Mouse (Mus musculus) neural tube, embryonic 11.5 days (tissue): ENCODE results near the gene Eif4h. TPM values are rescaled to one million over a fixed set of nuclear protein-coding genes. Genes with fewer than 3 reads are reported as not detected.
A peak's percentile ranks its signal among the peaks of the same experiment; 100 is the strongest.

Experiments
- ATAC-seq: fragments of 200-750 bp; cut with Nextera tagmentation; 2 replicates; pipeline ENCODE4 v1.8.0; 2017; ENCODE audit warnings: moderate number of reproducible peaks, mild to moderate bottlenecking, moderate TSS enrichment, moderate library complexity; ENCODE audit not compliant: insufficient read depth, low FRiP score, low TSS enrichment
- DNase-seq: peaks from one replicate; pipeline ENCODE4 v3.0.0-alpha.2; 2015; ENCODE audit warnings: low spot score
- H3K27ac ChIP-seq: fragments of 300-500 bp; sonication (generic); 2 replicates; pipeline ENCODE4 v1.5.1; 2014; ENCODE audit warnings: low read depth, mild to moderate bottlenecking, low read length
- H3K27me3 ChIP-seq: fragments of 300-500 bp; sonication (generic); 2 replicates; pipeline ENCODE4 v1.6.1; 2014; ENCODE audit warnings: mild to moderate bottlenecking, low read length, mixed read lengths; ENCODE audit not compliant: control insufficient read depth, insufficient read depth
- H3K36me3 ChIP-seq: fragments of 300-500 bp; sonication (generic); 2 replicates; pipeline ENCODE4 v1.6.1; 2014; ENCODE audit warnings: mild to moderate bottlenecking, low read length, moderate library complexity, mixed read lengths; ENCODE audit not compliant: control insufficient read depth, insufficient read depth
- H3K4me1 ChIP-seq: fragments of 300-500 bp; sonication (generic); 2 replicates; pipeline ENCODE4 v1.6.1; 2014; ENCODE audit warnings: low read length, mixed read lengths; ENCODE audit not compliant: control insufficient read depth, insufficient read depth
- H3K4me2 ChIP-seq: fragments of 300-500 bp; sonication (generic); 2 replicates; pipeline ENCODE4 v1.6.1; 2014; ENCODE audit warnings: low read depth, mild to moderate bottlenecking, moderate library complexity
- H3K4me3 ChIP-seq: fragments of 300-500 bp; sonication (generic); 2 replicates; pipeline ENCODE4 v1.5.1; 2014; ENCODE audit warnings: low read depth, low read length
- H3K9ac ChIP-seq: fragments of 300-500 bp; sonication (generic); 2 replicates; pipeline ENCODE4 v1.6.1; 2014; ENCODE audit warnings: mild to moderate bottlenecking, low read length
- H3K9me3 ChIP-seq: fragments of 300-500 bp; sonication (generic); 2 replicates; pipeline ENCODE4 v1.6.1; 2016; ENCODE audit warnings: low read length; ENCODE audit not compliant: control insufficient read depth
- WGBS: fragments of 180-500 bp; shearing (Covaris S2); extraction: QIAGEN DNeasy Blood & Tissue Kit; methylation state at CpG from one replicate; pipeline ENCODE4 v1.1.7; 2014; 5-methylcytosine and 5-hydroxymethylcytosine counted together
- polyA plus RNA-seq: library from polyadenylated mRNA; unstranded; fragments of >200 nt; fragmentation: Nextera tagmentation; extraction: Ambion mirVana; gene quantifications from 2 replicates; pipeline ENCODE4 v1.2.1, GENCODE M21; 2014

Eif4h gene
- polyA plus RNA-seq, 1 experiment from 2014 or later, result 457 TPM

DNA sequence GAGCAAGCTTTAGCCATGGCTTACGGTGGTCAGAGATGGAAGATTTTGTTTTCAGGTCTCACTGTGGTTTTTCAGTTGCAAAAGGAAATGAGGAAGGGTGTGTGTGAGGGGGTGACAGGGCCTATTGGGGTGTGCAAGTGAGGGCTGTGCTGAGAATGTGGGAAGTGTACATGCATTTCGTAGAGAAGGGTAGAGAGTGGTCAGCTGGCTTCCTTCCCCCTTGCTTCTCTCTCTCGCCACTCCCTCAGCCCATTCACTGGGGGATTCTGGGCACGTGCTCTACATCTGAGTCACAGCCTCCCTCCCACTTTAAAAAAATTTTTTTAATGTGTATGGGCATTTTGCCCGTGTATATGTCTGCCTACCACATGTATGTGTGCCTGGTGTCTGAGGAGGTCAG is 32.2 kb downstream of the Eif4h start:
- no peak for ATAC-seq
- Histone ChIP-seq H3K27me3 (no peaks in the 10 kb centered on the region), H3K4me3 (no peak overlapping the region), H3K9ac (no peak overlapping the region), H3K4me1 (no peaks in the 10 kb centered on the region), H3K4me2 (no peak overlapping the region), H3K9me3 (no peaks in the 10 kb centered on the region), H3K36me3 (no peaks in the 10 kb centered on the region), H3K27ac (no peak overlapping the region)
- DNase-seq, result no peak
- WGBS, result 72% methylated on average over 5 of the region's 5 CpGs

- Histone ChIP-seq H3K9me3 (no peaks in the 10 kb centered on the region), H3K4me2 (no peak overlapping the region), H3K4me3 (no peak overlapping the region), H3K36me3 (no peaks in the 10 kb centered on the region), H3K27ac (no peak overlapping the region), H3K4me1 (no peaks in the 10 kb centered on the region), H3K27me3 (no peaks in the 10 kb centered on the region), H3K9ac (no peak overlapping the region; the same call in 1 of the 2 replicates)
- DNase-seq, result no peak
- no peak for ATAC-seq
Measured at GRCm38 (mm10) chr5:134606314-134606713, 33.0 kb downstream of the Eif4h start.

GRCm38 (mm10) chr5:134604376-134604775 is 34.9 kb downstream of the Eif4h start:
- 92% methylated on average over 11 of the region's 11 CpGs for WGBS
- no peaks in the 10 kb centered on the region for H3K27me3 ChIP-seq
- no peak overlapping the region for H3K27ac ChIP-seq
- H3K36me3 ChIP-seq, result no peaks in the 10 kb centered on the region
- no peak overlapping the region for H3K4me3 ChIP-seq
- no peak overlapping the region for H3K4me2 ChIP-seq
- no peaks in the 10 kb centered on the region for H3K4me1 ChIP-seq
- no peak overlapping the region for H3K9ac ChIP-seq
- ATAC-seq (no peak), DNase-seq (no peak)
- no peaks in the 10 kb centered on the region for H3K9me3 ChIP-seq

GRCm38 (mm10) chr5:134597711-134598110 is 41.6 kb downstream of the Eif4h start:
- H3K36me3 ChIP-seq, result peaks cover 21% of the 10 kb centered on the region
- DNase-seq, result peak; percentile 5
- no peaks in the 10 kb centered on the region for H3K27me3 ChIP-seq
- no peaks in the 10 kb centered on the region for H3K9me3 ChIP-seq
- ATAC-seq, result no peak
- H3K9ac ChIP-seq, result no peak overlapping the region
- 92% methylated on average over 10 of the region's 10 CpGs for WGBS
- no peak overlapping the region for H3K4me2 ChIP-seq
- no peak overlapping the region for H3K4me3 ChIP-seq
- H3K4me1 ChIP-seq, result no peaks in the 10 kb centered on the region
- no peak overlapping the region for H3K27ac ChIP-seq

DNA sequence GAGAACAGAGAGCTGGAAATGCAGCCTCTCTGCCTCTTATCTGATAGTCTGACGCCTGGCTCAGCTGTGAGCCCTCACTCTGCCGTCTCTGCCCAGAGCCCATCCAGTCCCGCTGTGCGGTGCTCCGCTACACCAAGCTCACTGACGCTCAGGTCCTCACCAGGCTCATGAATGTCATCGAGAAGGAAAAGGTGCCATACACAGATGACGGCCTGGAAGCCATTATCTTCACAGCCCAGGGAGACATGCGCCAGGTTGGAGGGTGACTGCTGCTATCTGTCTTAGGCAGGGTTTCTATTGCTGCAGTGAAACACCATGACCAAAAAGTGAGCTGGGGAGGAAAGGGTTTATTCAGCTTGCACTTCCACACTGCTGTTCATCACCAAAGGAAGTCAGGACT is 46.2 kb downstream of the Eif4h start:
- WGBS, result 91% methylated on average over 9 of the region's 9 CpGs
- Histone ChIP-seq H3K27me3 (no peaks in the 10 kb centered on the region), H3K9ac (no peak overlapping the region), H3K9me3 (no peaks in the 10 kb centered on the region), H3K4me2 (no peak overlapping the region), H3K4me1 (no peaks in the 10 kb centered on the region), H3K27ac (no peak overlapping the region), H3K4me3 (no peak overlapping the region), H3K36me3 (peaks cover 18% of the 10 kb centered on the region)
- no peak for ATAC-seq
- DNase-seq, result no peak

- ATAC-seq (no peak), DNase-seq (no peak)
- Histone ChIP-seq H3K9me3 (no peaks in the 10 kb centered on the region), H3K27ac (no peak overlapping the region), H3K4me2 (no peak overlapping the region), H3K9ac (no peak overlapping the region), H3K4me3 (no peak overlapping the region), H3K27me3 (no peaks in the 10 kb centered on the region), H3K36me3 (peaks cover 11% of the 10 kb centered on the region), H3K4me1 (no peaks in the 10 kb centered on the region)
- WGBS, result 97% methylated on average over 11 of the region's 11 CpGs
Measured at GRCm38 (mm10) chr5:134592026-134592581, 47.2 kb downstream of the Eif4h start.

DNA sequence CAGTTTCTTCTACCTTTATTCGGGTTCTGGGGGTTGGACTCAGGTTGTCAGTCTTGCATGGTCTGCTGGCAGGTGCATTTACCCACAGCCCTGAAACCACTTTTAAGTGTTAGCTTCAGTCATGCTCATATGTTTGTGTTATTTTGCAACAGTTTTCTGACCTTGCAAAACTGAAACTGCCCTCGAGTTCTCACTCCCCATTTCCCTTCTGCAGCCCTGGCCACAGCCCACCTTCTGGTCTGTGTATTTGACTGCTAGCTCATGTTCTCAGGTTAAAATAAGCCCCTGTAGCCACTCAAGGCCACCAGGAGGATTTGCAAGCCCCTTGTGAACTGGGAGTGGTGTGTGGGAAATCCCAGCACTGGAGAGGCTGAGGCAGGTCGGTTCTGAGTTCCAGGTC is 49.4 kb downstream of the Eif4h start:
- Histone ChIP-seq H3K9me3 (no peaks in the 10 kb centered on the region), H3K4me1 (no peaks in the 10 kb centered on the region), H3K4me3 (no peak overlapping the region), H3K27me3 (no peaks in the 10 kb centered on the region), H3K4me2 (no peak overlapping the region), H3K36me3 (peaks cover 6% of the 10 kb centered on the region), H3K9ac (no peak overlapping the region), H3K27ac (no peak overlapping the region)
- DNase-seq (no peak), ATAC-seq (no peak)
- 93% methylated on average over 3 of the region's 3 CpGs for WGBS

DNA sequence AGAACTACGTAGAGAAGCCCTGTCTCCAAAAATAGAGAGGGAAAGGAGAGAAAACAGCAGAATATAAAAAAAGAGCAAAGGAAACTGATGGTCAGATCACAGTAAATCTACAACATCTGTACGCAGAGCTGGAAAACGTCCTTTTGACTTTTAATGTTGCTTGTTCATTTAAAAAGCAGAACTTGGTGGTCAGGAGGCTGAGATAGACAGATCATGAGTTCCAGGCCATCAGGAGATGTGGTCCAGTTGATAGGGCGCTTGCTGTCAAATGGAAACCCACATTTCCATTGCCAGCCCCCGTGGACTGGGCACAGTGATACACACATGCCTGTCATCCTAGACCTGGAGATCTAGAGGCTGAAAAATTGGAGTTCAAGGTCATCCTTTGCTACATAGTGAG is 54.5 kb downstream of the Eif4h start:
- no peaks in the 10 kb centered on the region for H3K9me3 ChIP-seq
- H3K4me1 ChIP-seq, result peaks cover 4% of the 10 kb centered on the region; the same call in 1 of the 2 replicates
- H3K4me3 ChIP-seq, result no peak overlapping the region
- WGBS, result 91% methylated on average over 5 of the region's 5 CpGs
- H3K4me2 ChIP-seq, result no peak overlapping the region
- 0 out of 2 replicates have a peak, but pooled peaks cover 2% of the 10 kb centered on the region for H3K36me3 ChIP-seq
- H3K27ac ChIP-seq, result no peak overlapping the region
- no peaks in the 10 kb centered on the region for H3K27me3 ChIP-seq
- H3K9ac ChIP-seq, result no peak overlapping the region
- no peak for DNase-seq
- no peak for ATAC-seq

- Histone ChIP-seq H3K36me3 (0 out of 2 replicates have a peak, but pooled peaks cover 2% of the 10 kb centered on the region), H3K4me1 (peaks cover 4% of the 10 kb centered on the region; the same call in 1 of the 2 replicates), H3K4me2 (peak overlapping the region; percentile 72; the same call in 1 of the 2 replicates), H3K4me3 (no peak overlapping the region), H3K27me3 (no peaks in the 10 kb centered on the region), H3K9ac (no peak overlapping the region), H3K27ac (no peak overlapping the region), H3K9me3 (no peaks in the 10 kb centered on the region)
- 78% methylated on average over 3 of the region's 3 CpGs for WGBS
- ATAC-seq (no peak), DNase-seq (no peak)
Measured at GRCm38 (mm10) chr5:134583884-134584213, 55.4 kb downstream of the Eif4h start.
